Mouse (Mus musculus): Measurements from ENCODE around the gene Ephb1.

GRCm38 (mm10) chr9:101996771-101997500, 357.6 kb downstream of the Ephb1 start:
- TF ChIP-seq CTCF (IDR thresholded peaks at IDR 0.05; ENCODE audit: low read depth) (no peak), EP300 (optimal IDR thresholded peaks at IDR 0.05) (no peak)
